Mouse (Mus musculus): ENCODE data around the gene 1700030J22Rik.

DNA sequence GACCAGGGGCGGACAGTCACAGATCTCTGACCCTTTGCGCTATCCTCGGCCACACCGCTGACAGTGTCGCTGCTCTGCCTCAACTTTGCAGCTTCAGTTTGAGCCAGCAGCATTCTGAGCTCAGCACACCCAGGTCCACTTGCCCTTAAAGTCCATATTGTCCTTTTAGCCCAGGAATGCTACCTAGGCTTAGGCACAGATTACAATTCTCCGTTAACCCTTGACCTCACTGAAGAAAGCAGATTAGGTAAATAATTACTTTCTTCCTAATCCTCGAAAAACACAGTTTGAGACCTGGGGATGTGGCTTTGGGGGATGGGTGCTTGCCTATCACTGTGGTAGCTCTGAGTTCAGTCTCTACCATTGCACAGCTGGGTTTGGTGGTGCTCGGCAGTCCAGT is 12.5 kb upstream of the 1700030J22Rik start:
- TF ChIP-seq ZNF384 (IDR thresholded peaks at IDR 0.05; ENCODE audit: low read depth, low read length) (no peak), MAFK (IDR thresholded peaks at IDR 0.05; ENCODE audit: insufficient replicate concordance, low read length) (no peak), MAX (IDR thresholded peaks at IDR 0.05; ENCODE audit: low read length) (no peak)
